In the genomic region with DNA sequence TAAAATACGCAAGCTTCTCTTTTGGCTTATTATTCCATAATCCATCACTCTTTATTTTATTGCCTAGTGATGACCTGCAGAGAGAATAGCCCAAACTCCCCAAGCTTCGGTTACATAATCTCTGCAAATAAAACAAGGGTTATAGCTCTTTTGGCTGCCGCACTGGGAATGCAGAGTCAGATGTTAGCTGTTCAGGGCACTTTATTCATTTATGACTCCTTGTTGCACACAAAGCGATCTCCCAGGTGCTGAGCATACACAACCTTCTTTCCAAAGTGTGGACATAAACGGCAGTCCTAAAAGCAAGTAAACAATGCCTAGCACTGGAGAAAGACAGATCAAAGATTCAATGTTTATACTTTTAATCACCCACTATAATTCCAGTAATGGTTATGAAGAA, we compare ENCODE assay signal across 23 mouse cellular contexts. TPM values are rescaled to one million over a fixed set of nuclear protein-coding genes. Genes with fewer than 3 reads are reported as not detected.
DNase-seq lines count a peak whose midpoint lies in the region; ATAC-seq and TF ChIP-seq lines count a peak whose summit lies in the region.
"Had no signal": no experiment of that assay in that cellular context is flagged by ENCODE, and none has a peak within 500 bp of the region (broad histone marks: within the 10 kb centered on the region; RNA-seq: fewer than 3 reads in every experiment).

No protein-coding gene starts in this region.

- 0 out of 2 replicates have a peak, but pooled peaks have one; percentile 67 for ATAC-seq in intestine, embryonic 14.5 days (replicated peaks; ENCODE audit: low FRiP score, low TSS enrichment, low read depth)
- no peak for ATAC-seq in intestine, postnatal 0 days
- ATAC-seq: activated CD4-positive, CD25-positive, alpha-beta regulatory T cell, adult 4 months; forebrain, embryonic 13.5 days; forebrain, embryonic 16.5 days had no signal

- no peak for TF ChIP-seq CTCF in intestine, postnatal 0 days (IDR thresholded peaks at IDR 0.05; ENCODE audit: low read depth)
- no peak for TF ChIP-seq CTCF in liver, adult 2 months (IDR thresholded peaks at IDR 0.05; ENCODE audit: low read depth, low read length)

- H3K9ac ChIP-seq in intestine, embryonic 14.5 days (ENCODE audit: low read length): no peak overlapping the region
- H3K9ac ChIP-seq in intestine, postnatal 0 days (ENCODE audit: low read depth, low read length): no peak overlapping the region
- H3K9ac ChIP-seq in liver, adult 2 months (ENCODE audit: low read depth, low read length): no peak overlapping the region
- H3K9ac ChIP-seq: forebrain, embryonic 13.5 days; hindbrain, embryonic 12.5 days; hindbrain, embryonic 15.5 days had no signal

- no peaks in the 10 kb centered on the region for H3K27me3 ChIP-seq in intestine, embryonic 14.5 days (replicated peaks; ENCODE audit: control insufficient read depth, insufficient read depth, low read length)
- no peaks in the 10 kb centered on the region for H3K27me3 ChIP-seq in intestine, postnatal 0 days (replicated peaks; ENCODE audit: control insufficient read depth, insufficient read depth, low read length)
- 0 out of 2 replicates have a peak, but pooled peaks cover 2% of the 10 kb centered on the region for H3K27me3 ChIP-seq in liver, adult 2 months (ENCODE audit: control insufficient read depth, insufficient read depth, low read length)
- H3K27me3 ChIP-seq: forebrain, embryonic 13.5 days; hindbrain, embryonic 12.5 days; hindbrain, embryonic 15.5 days had no signal

- H3K36me3 ChIP-seq in intestine, embryonic 14.5 days (ENCODE audit: control insufficient read depth, insufficient read depth, low read length): no peaks in the 10 kb centered on the region
- no peaks in the 10 kb centered on the region for H3K36me3 ChIP-seq in intestine, postnatal 0 days (ENCODE audit: control insufficient read depth, insufficient read depth)
- H3K36me3 ChIP-seq in liver, adult 2 months (ENCODE audit: control insufficient read depth, insufficient read depth, low read length): no peaks in the 10 kb centered on the region
- H3K36me3 ChIP-seq: forebrain, embryonic 10.5 days; hindbrain, embryonic 12.5 days; hindbrain, embryonic 15.5 days had no signal

- no peak overlapping the region for H3K4me3 ChIP-seq in intestine, embryonic 14.5 days (ENCODE audit: low read depth, low read length)
- H3K4me3 ChIP-seq in intestine, postnatal 0 days (ENCODE audit: low read depth, low read length): no peak overlapping the region
- H3K4me3 ChIP-seq in liver, adult 2 months (ENCODE audit: insufficient read depth, low read depth, low read length): no peak overlapping the region
- H3K4me3 ChIP-seq: forebrain, embryonic 10.5 days; forebrain, embryonic 13.5 days; hindbrain, embryonic 12.5 days; hindbrain, embryonic 15.5 days had no signal

- H3K27ac ChIP-seq in intestine, embryonic 14.5 days (ENCODE audit: low read depth): no peak overlapping the region
- H3K27ac ChIP-seq in intestine, postnatal 0 days (ENCODE audit: low read depth, low read length): no peak overlapping the region
- H3K27ac ChIP-seq in liver, adult 2 months (replicated peaks; ENCODE audit: insufficient read depth, low read depth, low read length): no peak overlapping the region
- H3K27ac ChIP-seq: forebrain, embryonic 10.5 days; forebrain, embryonic 13.5 days; hindbrain, embryonic 12.5 days; hindbrain, embryonic 15.5 days had no signal

- H3K9me3 ChIP-seq in intestine, embryonic 14.5 days (ENCODE audit: control insufficient read depth, low read length): no peaks in the 10 kb centered on the region
- H3K9me3 ChIP-seq in intestine, postnatal 0 days (ENCODE audit: control insufficient read depth): no peaks in the 10 kb centered on the region
- H3K9me3 ChIP-seq: forebrain, embryonic 10.5 days; forebrain, embryonic 13.5 days; hindbrain, embryonic 12.5 days; hindbrain, embryonic 15.5 days had no signal

- DNase-seq in intestine, embryonic 14.5 days (ENCODE audit: low spot score): no peak
- peak; percentile 12 for DNase-seq in liver, adult 2 months (ENCODE audit: extremely low read depth, low read depth, low spot score)
- no peak for DNase-seq in liver
- DNase-seq in large intestine, adult 2 months (ENCODE audit: low read depth, low spot score): peak; percentile 47
- DNase-seq in left cerebral cortex, adult 8-10 months (ENCODE audit: low spot score in 2 of 2): no peak
- DNase-seq: adrenal gland, postnatal 10 days; adrenal gland, postnatal 36 days; cerebellum, adult 18-20 months; cerebellum, adult 9-10 months; cerebellum, postnatal 14 days; gastrocnemius, postnatal 10 days; heart, adult 11 months had no signal

- no peak for TF ChIP-seq POLR2A in liver, adult 2 months (IDR thresholded peaks at IDR 0.05; ENCODE audit: extremely low read depth, insufficient read depth, low read length)

- WGBS in intestine, embryonic 14.5 days: 41% methylated on average over 5 of the region's 5 CpGs
- 28% methylated on average over 5 of the region's 5 CpGs for WGBS in intestine, postnatal 0 days
- WGBS in liver, adult 2 months: 42% methylated on average over 5 of the region's 5 CpGs
- WGBS in large intestine, adult 2 months: 15% methylated on average over 5 of the region's 5 CpGs

- no peaks in the 10 kb centered on the region for H3K79me2 ChIP-seq in liver, adult 2 months (ENCODE audit: control insufficient read depth, insufficient read depth, low read length)

- H3K4me1 ChIP-seq in intestine, embryonic 14.5 days (replicated peaks; ENCODE audit: control insufficient read depth, insufficient read depth, low read length): 0 out of 2 replicates have a peak, but pooled peaks cover 3% of the 10 kb centered on the region
- H3K4me1 ChIP-seq in intestine, postnatal 0 days (replicated peaks; ENCODE audit: control insufficient read depth, insufficient read depth, low read length): no peaks in the 10 kb centered on the region
- no peaks in the 10 kb centered on the region for H3K4me1 ChIP-seq in liver, adult 2 months (ENCODE audit: control insufficient read depth, insufficient read depth, low read length)
- H3K4me1 ChIP-seq: forebrain, embryonic 10.5 days; forebrain, embryonic 13.5 days; hindbrain, embryonic 12.5 days; hindbrain, embryonic 15.5 days had no signal

- no peak overlapping the region for H3K4me2 ChIP-seq in intestine, embryonic 14.5 days (ENCODE audit: low read length)
- no peak overlapping the region for H3K4me2 ChIP-seq in intestine, postnatal 0 days (replicated peaks; ENCODE audit: low read depth)
- H3K4me2 ChIP-seq: forebrain, embryonic 13.5 days; heart, embryonic 11.5 days; hindbrain, embryonic 12.5 days; hindbrain, embryonic 15.5 days had no signal

RNA-seq across cellular contexts. Expression of a gene that starts 16.3 kb away (rescaled TPM):
- polyA plus RNA-seq in intestine, embryonic 14.5 days (2014; fragmentation: Nextera tagmentation; extraction: Ambion mirVana): 1.1 and 1.5 TPM in 2 replicates
- polyA plus RNA-seq in intestine, postnatal 0 days (2015; fragmentation: Nextera tagmentation; extraction: Ambion mirVana): 0.07 and 0.20 TPM in 2 replicates
- 0.07 TPM in 1 of 2 replicates, not detected in the other for total RNA-seq in liver, adult 2 months (2014; rRNA removed)
- 0.04 TPM in 1 of 2 replicates, not detected in the other for polyA plus RNA-seq in liver, adult 2 months (2012; rRNA removed)
- 0.10 and 0.21 TPM in 2 replicates for polyA plus RNA-seq in large intestine, adult 2 months (2012; rRNA removed)
- total RNA-seq in left cerebral cortex, adult 8-10 months (2022): 1 to 10 TPM; 4.4 to 6.9 (median 4.6) TPM
- total RNA-seq: heart, adult 8-10 months; heart, postnatal 25 days; hematopoietic stem cell, adult 5-6 weeks had no signal

Comparison
In these comparisons a context has a peak if more than half of its experiments do, and no peak if none do; other contexts are left out.
1. DNase-seq: peak in liver, adult 2 months (single experiment) and large intestine, adult 2 months (single experiment); none in intestine, embryonic 14.5 days (single experiment), liver (single experiment) and left cerebral cortex, adult 8-10 months (0 of 2).